Mouse (Mus musculus) G1E (cell line): ENCODE measurements around the gene Itga2. TPM values are rescaled to one million over a fixed set of nuclear protein-coding genes. Genes with fewer than 3 reads are reported as not detected.

Experiments used
- ATAC-seq: 2 replicates; pipeline ENCODE4 v1.8.0; 2016; ENCODE audit warnings: mild to moderate bottlenecking; ENCODE audit not compliant: insufficient number of reproducible peaks, poor library complexity, low FRiP score, severe bottlenecking; ENCODE audit errors: extremely low read depth
- DNase-seq: peaks from one replicate; pipeline ENCODE4 v3.0.0; 2012; ENCODE audit warnings: low spot score
- H3K27me3 ChIP-seq: 2 replicates; pipeline ENCODE4 v1.6.1; 2012; ENCODE audit warnings: mild to moderate bottlenecking, low read length, inconsistent platforms; ENCODE audit not compliant: insufficient read depth
- H3K36me3 ChIP-seq: replicated peaks from 2 replicates; pipeline ENCODE3; 2012; ENCODE audit warnings: mild to moderate bottlenecking, inconsistent platforms
- H3K4me1 ChIP-seq: 2 replicates; pipeline ENCODE4 v1.6.1; 2012; ENCODE audit warnings: low read depth, low read length, inconsistent platforms, mixed read lengths; ENCODE audit not compliant: insufficient read depth
- H3K4me3 ChIP-seq: 2 replicates; pipeline ENCODE4 v1.5.1; 2012; ENCODE audit warnings: low read depth, mild to moderate bottlenecking, inconsistent platforms, low read length, moderate library complexity, mixed read lengths
- H3K9me3 ChIP-seq: replicated peaks from 2 replicates; pipeline ENCODE4 v1.6.1; 2012; ENCODE audit warnings: inconsistent platforms
- CTCF ChIP-seq: IDR thresholded peaks from 2 replicates; pipeline ENCODE4 v1.5.1; 2012; ENCODE audit warnings: low read depth, low read length, inconsistent platforms, mixed read lengths
- GATA1 ChIP-seq: IDR thresholded peaks from 2 replicates; pipeline ENCODE4 v1.6.1; 2012; ENCODE audit warnings: borderline replicate concordance, low read length, inconsistent platforms, mixed read lengths
- GATA2 ChIP-seq: IDR thresholded peaks from 2 replicates; pipeline ENCODE4 v1.6.1; 2012; ENCODE audit warnings: low read depth, low read length, inconsistent platforms, borderline replicate concordance
- POLR2AphosphoS5 ChIP-seq: IDR thresholded peaks from 2 replicates; pipeline ENCODE4 v1.6.1; 2012; ENCODE audit warnings: low read depth, low read length, inconsistent platforms; ENCODE audit not compliant: insufficient replicate concordance
- TAL1 ChIP-seq: conservative IDR thresholded peaks from 2 replicates; pipeline ENCODE4 v1.6.1; 2012; ENCODE audit warnings: low read depth, low read length, inconsistent platforms, mixed read lengths
- polyA plus RNA-seq: library from polyadenylated mRNA; stranded (reverse); fragments of >175 nt; gene quantifications from 2 replicates; pipeline ENCODE4 v1.2.3, GENCODE M21; 2012
- total RNA-seq, 2 experiments: library from RNA; stranded (forward) in 1 of 2; stranded (reverse) in 1 of 2; fragments of 200-1000 nt in 1 of 2; fragments of >200 nt in 1 of 2; fragmentation: Nextera tagmentation in 1 of 2; gene quantifications; 2 replicates each; pipeline ENCODE4 v1.2.3; 2014 to 2017

Itga2 gene
- total and polyA plus RNA-seq, 3 experiments, result 0.11 TPM; not detected in 2

DNA sequence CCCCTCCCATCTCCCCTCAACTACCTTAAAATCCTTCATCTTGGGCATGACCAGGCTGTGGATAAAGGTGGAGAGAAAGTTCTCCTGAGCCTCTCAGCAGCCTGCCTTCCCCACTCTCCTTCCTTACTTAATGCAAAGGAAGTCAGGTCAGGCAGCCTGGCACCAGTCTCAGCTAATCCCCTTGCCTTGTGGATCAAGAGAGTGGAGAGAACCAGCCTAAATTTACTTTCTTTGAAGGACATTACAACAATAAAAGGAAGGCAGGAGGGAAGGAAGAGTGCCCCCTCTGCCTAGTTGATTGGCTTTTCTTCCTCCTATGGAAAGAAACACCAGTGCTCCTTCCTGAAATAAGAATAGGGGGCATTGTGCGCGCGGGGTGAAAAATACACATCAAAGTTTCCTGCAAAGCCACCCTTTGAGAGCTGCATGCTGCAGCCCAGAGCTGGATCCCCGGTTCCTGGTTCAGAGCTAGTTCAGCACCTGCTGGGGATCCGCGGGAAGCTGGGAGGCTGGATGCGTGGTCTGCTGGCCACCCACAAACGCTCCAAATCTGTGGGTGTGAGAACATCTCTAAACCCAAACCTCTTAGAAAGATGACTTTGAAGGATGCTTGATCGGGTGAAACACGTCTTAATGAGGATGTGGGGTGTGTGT, 777 bp downstream of the Itga2 start:
- H3K4me1 ChIP-seq, result no peaks in the 10 kb centered on the region

DNA sequence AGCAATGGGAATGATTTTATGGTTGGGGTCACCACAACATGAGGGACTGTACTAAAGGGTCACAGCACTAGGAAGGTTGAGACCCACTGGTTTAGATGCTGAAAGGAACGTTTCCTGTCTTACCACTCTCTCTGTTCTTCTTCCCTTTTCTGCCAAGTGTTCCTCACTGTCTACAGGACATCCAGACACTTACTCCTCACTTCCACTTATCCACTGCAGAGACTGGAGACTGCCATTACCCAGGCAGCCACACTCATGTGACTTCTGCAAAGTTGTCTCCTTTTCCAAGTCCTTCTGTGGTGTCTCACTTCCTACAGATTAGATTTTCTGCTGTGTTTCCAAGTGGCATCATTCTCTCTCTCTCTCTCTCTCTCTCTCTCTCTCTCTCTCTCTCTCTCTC, 7.1 kb downstream of the Itga2 start:
- Histone ChIP-seq H3K4me1 (no peaks in the 10 kb centered on the region), H3K36me3 (no peaks in the 10 kb centered on the region), H3K4me3 (no peak overlapping the region), H3K27me3 (no peaks in the 10 kb centered on the region), H3K9me3 (no peaks in the 10 kb centered on the region)
- no peak for DNase-seq
- TF ChIP-seq POLR2AphosphoS5 (no peak), TAL1 (no peak), CTCF (no peak)
- no peak for ATAC-seq

More for the DNA sequence above, 777 bp downstream of the Itga2 start:
- no peaks in the 10 kb centered on the region for H3K9me3 ChIP-seq
- H3K4me3 ChIP-seq, result no peak overlapping the region
- no peak for DNase-seq
- TF ChIP-seq GATA2 (no peak), GATA1 (no peak), POLR2AphosphoS5 (no peak), TAL1 (no peak), CTCF (no peak)
- no peak for ATAC-seq
- H3K27me3 ChIP-seq, result peaks cover 12% of the 10 kb centered on the region; the same call in 1 of the 2 replicates
- H3K36me3 ChIP-seq, result no peaks in the 10 kb centered on the region

DNA sequence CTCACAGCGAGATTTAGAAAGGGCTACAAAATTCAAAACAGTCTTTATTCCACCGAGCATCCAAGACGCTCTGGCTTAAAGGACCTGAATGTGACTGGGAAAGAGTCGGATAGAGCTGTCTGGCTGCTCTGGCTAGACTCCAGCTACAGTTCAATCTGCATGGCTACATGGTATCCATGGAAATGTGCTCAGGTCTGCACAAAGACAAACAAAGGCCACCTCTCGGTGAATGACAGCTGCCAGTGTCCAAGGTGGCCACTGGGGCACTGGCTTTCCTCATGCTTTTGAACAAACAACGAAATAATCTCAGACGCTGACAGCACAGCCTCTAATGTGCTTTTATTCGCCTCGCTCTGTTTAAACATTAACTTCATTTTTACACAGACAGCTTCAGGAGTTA, 8.6 kb downstream of the Itga2 start:
- DNase-seq, result no peak
- Histone ChIP-seq H3K9me3 (no peaks in the 10 kb centered on the region), H3K4me1 (no peaks in the 10 kb centered on the region), H3K4me3 (no peak overlapping the region), H3K36me3 (no peaks in the 10 kb centered on the region), H3K27me3 (no peaks in the 10 kb centered on the region)
- no peak for ATAC-seq
- TF ChIP-seq GATA2, result no peak
- TF ChIP-seq TAL1, result no peak
- TF ChIP-seq CTCF, result no peak
- no peak for TF ChIP-seq GATA1
- TF ChIP-seq POLR2AphosphoS5, result no peak

DNA sequence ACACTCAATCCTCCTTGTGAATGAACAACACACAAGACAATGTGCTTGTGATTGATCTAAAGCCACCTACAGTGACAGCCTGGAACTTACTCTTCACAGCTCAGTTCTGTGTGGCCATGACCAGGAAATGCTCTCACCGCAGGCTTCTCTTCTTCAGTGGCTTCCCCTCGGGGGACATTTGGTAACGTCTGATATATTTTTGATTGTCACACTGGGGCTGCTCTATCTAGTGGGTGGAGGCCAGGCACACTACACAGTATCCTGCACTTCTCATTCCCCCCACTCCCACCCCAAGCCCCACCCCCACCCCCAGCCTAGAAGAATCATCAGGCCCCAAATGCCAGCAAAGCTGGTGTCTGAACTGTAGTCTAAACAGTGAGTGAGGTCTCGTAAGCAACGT, 16.1 kb downstream of the Itga2 start:
- Histone ChIP-seq H3K9me3 (no peaks in the 10 kb centered on the region), H3K27me3 (peaks cover 2% of the 10 kb centered on the region; the same call in 1 of the 2 replicates), H3K36me3 (no peaks in the 10 kb centered on the region), H3K4me3 (no peak overlapping the region), H3K4me1 (no peaks in the 10 kb centered on the region)
- TF ChIP-seq POLR2AphosphoS5 (no peak), GATA1 (no peak), TAL1 (no peak), GATA2 (no peak)
- ATAC-seq (no peak), DNase-seq (no peak)

DNA sequence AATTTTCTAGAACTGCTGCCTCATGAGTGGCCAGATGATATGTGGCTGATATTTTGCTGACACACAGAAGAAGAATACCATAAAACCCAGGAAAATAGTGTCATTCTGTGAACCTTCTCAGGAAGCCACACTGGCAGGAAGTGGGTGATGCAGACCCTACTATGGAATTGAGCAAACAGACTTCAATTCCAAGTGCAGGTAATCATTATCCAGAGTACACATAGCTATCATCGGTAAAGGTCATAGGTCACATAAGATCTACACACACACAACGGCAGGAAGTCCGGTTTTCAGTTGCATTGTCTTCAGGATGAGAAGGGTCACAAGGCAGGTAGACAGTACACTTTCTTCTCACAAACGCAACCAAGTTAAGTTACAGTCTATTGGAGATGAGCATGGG, 16.9 kb downstream of the Itga2 start:
- no peak overlapping the region for H3K4me3 ChIP-seq
- peaks cover 2% of the 10 kb centered on the region; the same call in 1 of the 2 replicates for H3K27me3 ChIP-seq
- no peaks in the 10 kb centered on the region for H3K36me3 ChIP-seq
- TF ChIP-seq POLR2AphosphoS5 (no peak), GATA1 (no peak), CTCF (no peak)
- no peak for DNase-seq
- no peaks in the 10 kb centered on the region for H3K9me3 ChIP-seq
- ATAC-seq, result no peak
- H3K4me1 ChIP-seq, result no peaks in the 10 kb centered on the region

DNA sequence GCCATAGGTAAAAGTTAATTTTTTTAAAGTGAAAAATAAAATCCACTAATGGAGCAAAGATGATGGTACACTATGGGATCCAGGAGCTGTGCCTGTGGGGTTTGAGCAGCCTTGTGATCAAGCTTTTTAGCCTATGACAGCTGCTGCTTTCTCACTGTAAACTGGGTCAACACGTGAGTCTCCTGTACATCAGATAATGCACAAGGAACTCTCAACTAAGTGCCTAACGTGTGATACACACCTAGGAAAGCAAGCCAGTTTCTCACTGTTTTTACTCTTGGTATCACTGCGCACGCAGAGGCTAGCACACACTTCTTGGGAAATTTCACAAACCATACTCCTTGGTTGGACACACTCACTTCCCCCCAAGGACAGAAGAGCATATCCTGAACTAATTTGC, 17.3 kb downstream of the Itga2 start:
- TF ChIP-seq TAL1 (no peak), CTCF (no peak), POLR2AphosphoS5 (no peak), GATA1 (no peak), GATA2 (no peak)
- Histone ChIP-seq H3K27me3 (peaks cover 2% of the 10 kb centered on the region; the same call in 1 of the 2 replicates), H3K4me3 (no peak overlapping the region), H3K4me1 (no peaks in the 10 kb centered on the region), H3K9me3 (no peaks in the 10 kb centered on the region), H3K36me3 (no peaks in the 10 kb centered on the region)
- ATAC-seq (no peak), DNase-seq (no peak)

DNA sequence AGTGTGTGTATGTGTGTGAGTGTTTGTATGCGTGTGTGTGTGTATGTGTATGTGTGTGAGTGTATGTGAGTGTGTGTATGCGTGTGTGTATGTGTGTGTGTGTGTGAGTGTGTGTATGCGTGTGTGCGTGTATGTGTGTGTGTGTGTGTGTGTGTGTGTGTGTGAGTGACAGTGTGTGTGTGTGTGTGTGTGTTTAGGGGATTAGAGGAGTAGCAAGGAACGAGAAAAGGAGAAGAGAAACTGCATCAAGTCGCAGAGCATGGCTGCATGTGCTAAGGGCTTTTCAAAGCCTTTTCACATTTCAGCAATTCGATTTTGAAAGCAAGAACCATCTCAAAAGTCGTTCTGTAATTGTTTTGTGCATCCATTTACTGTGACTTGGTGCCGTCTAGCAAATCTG, 21.3 kb downstream of the Itga2 start:
- TF ChIP-seq POLR2AphosphoS5, result no peak
- ATAC-seq (no peak), DNase-seq (no peak)
- H3K27me3 ChIP-seq, result peaks cover 2% of the 10 kb centered on the region; the same call in 1 of the 2 replicates
- H3K36me3 ChIP-seq, result no peaks in the 10 kb centered on the region
- no peak overlapping the region for H3K4me3 ChIP-seq
- no peaks in the 10 kb centered on the region for H3K9me3 ChIP-seq
- no peaks in the 10 kb centered on the region for H3K4me1 ChIP-seq
